Mouse (Mus musculus) A20 (cell line): ENCODE results near the gene 4933411K16Rik.
A peak's percentile ranks its signal among the peaks of the same experiment; 100 is the strongest.

ENCODE experiments used
- DNase-seq: peaks from one replicate; pipeline ENCODE4 v3.0.0-alpha.2; 2011; ENCODE audit warnings: low read depth, low spot score

4933411K16Rik gene

DNA sequence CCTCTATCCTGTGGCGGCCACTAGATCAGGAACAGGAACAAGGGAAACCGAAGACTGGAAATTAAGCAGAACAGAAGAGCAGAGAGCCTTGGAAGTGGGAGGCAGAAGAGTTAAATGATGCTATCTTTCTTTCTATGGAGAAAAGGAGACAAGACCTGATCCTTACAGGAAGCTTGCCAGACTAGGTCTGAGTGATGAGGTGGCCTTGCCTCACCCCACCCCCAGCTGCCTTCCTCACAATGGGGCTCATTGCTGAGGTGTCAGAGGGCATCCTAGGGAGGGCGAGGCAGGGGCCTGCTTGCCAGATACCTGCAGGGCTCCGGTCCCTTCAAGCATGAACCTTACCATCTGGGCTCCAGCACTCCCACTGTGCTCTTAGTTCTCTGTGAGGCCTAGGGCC lies at the start of gene 4933411K16Rik:
Gene 4933411K16Rik, plus strand, starts transcription at position 301 of the 400 bp plus-strand sequence.
- no peak for DNase-seq

DNA sequence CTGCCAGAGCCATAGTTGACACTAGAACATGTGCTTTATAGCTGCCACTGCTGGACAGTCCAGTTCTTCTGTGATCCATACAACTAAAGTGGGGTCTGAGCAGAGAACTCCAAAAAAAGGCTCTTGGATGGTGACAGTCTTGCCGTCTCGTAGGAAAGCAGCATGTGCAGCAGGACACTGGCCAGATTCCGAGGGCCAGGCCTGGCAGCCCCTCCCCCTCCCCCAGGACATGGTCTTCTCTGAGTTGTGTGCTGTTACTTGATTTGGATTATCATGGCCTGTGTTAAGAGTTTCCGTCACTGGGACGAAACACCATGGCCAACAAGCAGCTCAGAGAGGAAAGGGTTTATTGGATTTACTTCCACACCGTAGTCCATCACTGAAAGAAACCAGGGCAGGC lies 47.8 kb upstream of the 4933411K16Rik start:
- DNase-seq: no peak

- no peak for DNase-seq
These were observed 46.4 kb upstream of the 4933411K16Rik start for GRCm38 (mm10) chr19:42005616-42006015.

DNA sequence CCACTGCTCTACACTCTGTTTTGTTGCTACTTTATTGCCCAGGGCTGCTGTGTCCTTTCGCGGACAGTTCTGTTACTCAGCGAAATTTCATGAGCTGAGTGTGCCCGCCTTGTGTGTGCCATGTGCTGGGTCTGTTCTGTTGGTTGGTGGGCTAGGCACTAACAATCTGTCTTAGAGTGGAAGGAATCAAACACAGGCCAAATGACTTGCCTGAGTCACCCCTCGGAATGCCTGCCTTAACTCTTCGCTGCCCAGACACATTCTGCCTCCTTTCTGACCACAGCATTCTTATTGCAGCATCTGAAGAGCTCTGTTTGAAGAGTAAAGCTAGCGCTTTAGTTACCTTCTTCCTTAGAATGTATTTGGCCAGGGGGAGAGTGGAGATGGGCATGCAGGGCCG lies 45.5 kb upstream of the 4933411K16Rik start:
- DNase-seq: no peak

DNA sequence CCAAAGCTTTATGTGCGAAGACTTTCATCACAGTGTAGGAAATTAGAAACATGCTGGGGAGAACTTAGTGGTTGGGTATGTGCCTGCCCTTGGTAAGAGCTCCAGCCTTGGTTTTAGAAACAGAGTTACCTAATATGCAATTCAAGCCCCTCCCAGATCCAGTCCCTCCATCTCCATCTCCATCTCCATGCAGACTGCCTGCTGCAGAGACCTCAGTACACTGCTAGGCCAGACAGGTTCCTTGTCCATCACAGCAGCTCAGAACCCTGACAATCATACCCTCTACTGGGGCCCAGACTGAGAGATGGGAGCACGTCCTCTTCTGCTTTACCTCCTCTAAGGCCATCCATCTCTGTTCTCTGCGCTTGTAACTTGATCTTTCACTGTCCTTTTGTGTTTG lies 43.5 kb upstream of the 4933411K16Rik start:
- no peak for DNase-seq

GRCm38 (mm10) chr19:42009067-42009466 lies 43.0 kb upstream of the 4933411K16Rik start:
- DNase-seq: no peak

GRCm38 (mm10) chr19:42010436-42010835 lies 41.6 kb upstream of the 4933411K16Rik start:
- no peak for DNase-seq

DNA sequence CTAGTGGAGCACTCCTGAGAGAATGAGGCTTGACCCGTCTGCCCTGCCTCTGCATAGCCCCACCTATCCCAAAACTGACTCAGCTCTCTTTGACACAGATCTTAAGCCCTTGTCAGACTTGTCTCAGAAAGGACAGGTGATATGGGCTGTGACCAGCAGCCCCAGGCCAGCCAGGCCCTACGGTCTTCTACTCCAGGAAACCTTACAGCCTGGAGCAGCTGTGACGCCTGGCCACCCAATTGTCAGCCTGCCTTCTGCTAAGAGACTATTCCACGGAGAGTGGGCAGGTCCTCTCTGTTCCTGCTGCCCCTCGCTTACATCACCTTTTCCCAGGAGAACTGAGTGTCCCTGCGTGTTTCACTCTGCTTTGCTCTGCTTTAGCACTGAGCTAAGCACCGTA lies 40.9 kb upstream of the 4933411K16Rik start:
- DNase-seq: no peak

- no peak for DNase-seq
These were observed 37.7 kb upstream of the 4933411K16Rik start for GRCm38 (mm10) chr19:42014231-42014825.

- no peak for DNase-seq
These were observed 37.0 kb upstream of the 4933411K16Rik start for GRCm38 (mm10) chr19:42015001-42015400.

GRCm38 (mm10) chr19:42016251-42016650 lies 35.8 kb upstream of the 4933411K16Rik start:
- no peak for DNase-seq

DNA sequence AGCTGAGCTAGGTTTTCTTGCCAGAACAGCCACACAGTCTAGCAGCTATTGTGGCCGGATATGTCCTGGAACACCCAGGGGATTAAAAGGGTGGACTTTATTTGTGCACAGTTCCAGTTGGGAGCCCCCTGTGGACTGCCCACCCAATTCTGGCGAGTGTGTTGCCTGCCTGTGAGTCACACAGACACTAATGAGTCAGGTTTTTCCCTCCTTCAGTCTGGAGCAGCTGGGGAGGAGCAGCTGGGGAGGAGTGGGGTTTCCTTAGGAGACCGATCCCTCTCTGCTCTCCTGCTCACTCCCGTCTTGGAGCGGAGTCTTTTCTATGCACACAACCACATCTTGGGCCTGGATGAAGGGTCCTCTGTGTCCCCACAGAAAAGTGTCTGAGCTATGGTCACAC lies 35.2 kb upstream of the 4933411K16Rik start:
- DNase-seq: no peak

- DNase-seq: no peak
These were observed 34.4 kb upstream of the 4933411K16Rik start for GRCm38 (mm10) chr19:42017399-42018247.

DNA sequence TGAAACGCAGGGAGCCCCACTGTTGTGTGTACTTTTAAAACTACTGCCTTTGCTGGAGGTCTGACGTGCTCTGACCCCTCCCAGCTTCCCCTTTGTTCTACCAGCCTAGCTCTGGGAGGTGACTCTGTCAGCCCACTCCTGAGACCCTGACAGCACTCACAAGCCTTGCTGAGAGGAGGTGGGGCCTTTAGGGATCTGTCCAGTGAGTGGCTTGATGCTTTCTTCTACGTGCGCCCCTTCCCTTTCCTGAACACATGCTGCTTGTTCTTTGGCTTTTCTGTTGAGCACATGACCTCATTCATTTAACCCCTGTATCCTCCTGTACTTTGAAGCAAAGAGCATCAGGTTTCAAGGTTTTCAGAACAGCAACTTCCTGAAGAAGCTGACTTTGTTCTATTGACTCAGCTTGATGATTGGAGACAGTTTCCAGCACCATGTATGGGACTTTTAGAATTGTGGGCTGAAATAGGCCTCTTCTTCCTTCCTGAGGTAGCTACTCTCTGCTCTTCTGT lies 33.0 kb upstream of the 4933411K16Rik start:
- DNase-seq: no peak

- no peak for DNase-seq
These were observed 30.1 kb upstream of the 4933411K16Rik start for GRCm38 (mm10) chr19:42021681-42022541.

DNA sequence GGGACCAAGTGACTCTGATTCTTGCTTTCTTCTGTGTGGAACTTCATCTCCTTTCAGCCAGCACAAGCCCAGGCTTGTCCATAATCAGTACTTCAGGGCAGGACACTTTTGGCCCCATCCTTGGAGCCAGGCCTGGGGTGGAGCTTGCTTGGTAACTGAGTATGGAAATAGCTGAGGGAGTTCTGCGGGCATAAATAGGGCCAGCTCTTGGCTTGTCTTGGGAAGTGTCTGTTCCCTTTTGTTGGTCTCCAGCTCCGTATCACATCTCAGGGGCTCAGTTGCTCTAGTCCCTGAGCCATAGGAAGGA lies 29.6 kb upstream of the 4933411K16Rik start:
- no peak for DNase-seq

DNA sequence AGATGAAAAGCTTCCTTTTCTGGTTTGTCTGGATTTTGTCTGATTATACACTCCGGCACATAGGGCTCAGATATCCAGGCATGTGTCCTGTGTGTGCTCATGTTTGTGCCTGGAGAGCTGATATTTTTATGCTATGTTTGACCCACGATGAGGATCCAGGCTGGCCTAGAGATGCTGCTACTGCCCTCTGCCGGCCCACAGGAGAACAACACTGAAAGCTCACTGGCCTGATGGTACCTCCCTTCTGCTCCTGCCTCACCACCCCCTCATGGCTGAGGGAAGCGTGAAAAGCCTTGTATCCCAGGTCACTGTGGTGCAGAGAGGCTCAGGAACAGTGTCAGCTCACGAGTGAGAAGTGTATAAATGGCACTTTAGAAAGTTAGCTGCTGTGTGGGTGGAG lies 25.9 kb upstream of the 4933411K16Rik start:
- peak; percentile 68 for DNase-seq

DNA sequence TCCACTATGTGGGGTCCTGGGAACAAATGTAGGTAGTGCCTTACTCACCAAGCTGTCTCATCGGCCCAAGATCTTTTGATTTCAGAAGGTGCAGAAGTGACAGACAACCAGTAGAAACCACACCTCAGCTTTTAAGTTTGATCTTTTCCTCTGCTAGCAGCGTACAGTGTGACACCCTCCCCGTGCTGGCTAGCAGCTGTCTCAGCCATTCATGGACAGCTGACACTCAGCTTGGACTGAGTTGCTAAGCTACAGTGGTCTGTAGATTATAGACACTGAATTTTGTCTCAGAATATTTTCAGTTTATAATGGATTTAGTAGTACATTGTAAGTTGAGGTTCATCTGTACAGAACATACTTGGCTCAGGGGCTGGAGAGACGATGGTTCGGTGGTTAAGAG lies 20.9 kb upstream of the 4933411K16Rik start:
- DNase-seq: no peak

- DNase-seq: no peak
These were observed 18.4 kb upstream of the 4933411K16Rik start for GRCm38 (mm10) chr19:42033611-42034010.

DNA sequence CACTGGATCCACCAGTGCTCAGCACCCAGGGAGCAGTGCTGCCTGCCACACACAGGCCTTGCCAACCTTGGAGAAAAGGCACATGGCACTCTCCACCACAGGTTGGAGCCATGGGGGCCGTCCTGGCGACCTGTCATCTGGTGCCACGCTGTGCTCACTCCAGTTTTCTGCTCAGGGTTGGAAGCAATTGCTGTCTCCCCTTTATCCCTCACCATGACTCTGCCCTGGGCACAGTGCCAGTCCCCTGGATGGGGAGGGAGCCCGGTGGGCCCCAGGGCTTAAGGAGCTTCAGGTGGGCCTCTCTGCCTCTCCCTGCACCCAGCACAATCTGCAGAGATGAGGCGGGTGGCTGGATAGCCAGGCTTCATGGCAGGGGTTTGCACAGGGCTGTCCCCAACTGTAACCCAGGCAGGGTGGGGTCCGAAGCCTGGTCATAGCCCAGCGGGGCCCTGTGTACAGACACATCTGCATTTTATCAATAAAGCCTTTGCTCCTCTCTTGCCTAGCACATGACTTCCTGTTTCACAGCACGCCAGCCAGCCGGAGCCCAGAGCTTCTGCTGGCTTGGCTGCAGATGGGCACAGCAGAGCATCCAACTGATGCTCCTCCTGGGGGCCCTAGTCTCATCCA lies 17.8 kb upstream of the 4933411K16Rik start:
- peak; percentile 69 for DNase-seq

- DNase-seq: no peak
These were observed 17.1 kb upstream of the 4933411K16Rik start for GRCm38 (mm10) chr19:42034881-42035455.
